Mouse (Mus musculus): ENCODE measurements at regions not wholly inside any gene's neighbourhood (a gene's known extent, or its start where the extent isn't known, plus 50 kb on each side); places are given as distances from the start of the nearest gene placed in this dataset.
"Not testable (repeated sequence)": the region's sequence is repeated elsewhere in the genome, so short reads cannot be mapped to it uniquely, and the experiment has no call there.

DNA sequence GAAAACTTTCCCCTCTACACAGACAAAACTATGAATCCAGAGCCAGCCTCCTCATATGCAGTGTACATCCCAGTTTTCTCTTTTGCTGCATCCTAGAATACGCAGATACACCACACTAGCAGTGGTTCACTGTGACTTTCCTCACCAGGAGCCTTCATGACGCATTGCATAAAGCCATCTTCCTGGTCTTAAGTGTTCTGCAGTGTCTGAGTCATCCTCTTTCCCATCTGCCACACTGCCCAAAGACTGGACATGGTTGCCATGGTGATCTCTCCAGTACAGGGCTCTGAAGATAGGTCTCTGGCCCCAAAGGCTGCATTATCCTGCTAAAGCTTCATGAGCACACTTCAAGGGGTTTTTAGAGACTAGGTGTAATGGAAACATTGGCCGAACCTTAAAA is 65.8 kb downstream of the 1700018G05Rik start:
- not testable (repeated sequence) for ATAC-seq (ENCODE audit: low read depth)

More for the DNA sequence above, 65.8 kb downstream of the 1700018G05Rik start:
- DNase-seq (ENCODE audit: low spot score); H3K4me2 ChIP-seq (ENCODE audit: low read depth, low read length); H3K36me3 ChIP-seq (ENCODE audit: control insufficient read depth, insufficient read depth, low read length); H3K27ac ChIP-seq (replicated peaks; ENCODE audit: low read depth, low read length); H3K4me1 ChIP-seq (ENCODE audit: control insufficient read depth, insufficient read depth, low read length); H3K9me3 ChIP-seq (ENCODE audit: control insufficient read depth, low read length); H3K27me3 ChIP-seq (replicated peaks; ENCODE audit: control insufficient read depth, insufficient read depth, low read length); H3K9ac ChIP-seq (ENCODE audit: low read depth, low read length); H3K4me3 ChIP-seq (ENCODE audit: low read depth, low read length): not testable (repeated sequence)
- WGBS: 63% methylated on average over 1 of the region's 3 CpGs
